Mouse (Mus musculus) embryo, embryonic 9.5 days (tissue): ENCODE measurements around the gene Rfx8.
A peak's percentile ranks its signal among the peaks of the same experiment; 100 is the strongest.

Source experiments
- DNase-seq: peaks from one replicate; pipeline ENCODE4 v3.0.0-alpha.2; 2017; ENCODE audit errors: extremely low spot score

Gene Rfx8

GRCm38 (mm10) chr1:39734881-39735280 lies 14.1 kb upstream of the Rfx8 start:
- DNase-seq: no peak

GRCm38 (mm10) chr1:39734311-39734710 lies 13.5 kb upstream of the Rfx8 start:
- no peak for DNase-seq

GRCm38 (mm10) chr1:39733876-39734275 lies 13.1 kb upstream of the Rfx8 start:
- DNase-seq: no peak

DNA sequence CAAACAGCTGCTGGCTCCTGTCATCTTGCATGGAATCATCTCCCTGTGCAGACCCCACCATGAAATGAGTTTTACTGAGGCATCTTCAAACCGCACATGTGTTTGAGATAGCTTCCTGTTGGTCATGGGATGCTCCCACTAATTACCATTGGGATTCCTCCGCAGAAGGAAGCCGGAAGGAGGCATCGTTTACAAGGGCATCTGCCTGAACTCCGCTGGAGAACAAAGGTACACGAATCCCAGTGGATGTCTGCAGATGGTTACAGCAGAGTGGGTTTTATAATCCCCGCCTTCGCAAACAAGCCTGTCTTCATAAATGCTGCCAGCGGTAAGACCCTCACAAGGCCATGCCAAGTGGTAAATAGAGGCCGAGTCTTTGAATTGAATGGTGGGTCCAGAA lies 11.3 kb upstream of the Rfx8 start:
- DNase-seq: no peak

- peak; percentile 35 for DNase-seq
Measured at GRCm38 (mm10) chr1:39731543-39731942, 10.7 kb upstream of the Rfx8 start.

- DNase-seq: no peak
Measured at GRCm38 (mm10) chr1:39730868-39731267, 10.1 kb upstream of the Rfx8 start.

GRCm38 (mm10) chr1:39729919-39730318 lies 9.1 kb upstream of the Rfx8 start:
- DNase-seq: no peak

GRCm38 (mm10) chr1:39721351-39721726 lies 542 bp upstream of the Rfx8 start:
- DNase-seq: no peak

DNA sequence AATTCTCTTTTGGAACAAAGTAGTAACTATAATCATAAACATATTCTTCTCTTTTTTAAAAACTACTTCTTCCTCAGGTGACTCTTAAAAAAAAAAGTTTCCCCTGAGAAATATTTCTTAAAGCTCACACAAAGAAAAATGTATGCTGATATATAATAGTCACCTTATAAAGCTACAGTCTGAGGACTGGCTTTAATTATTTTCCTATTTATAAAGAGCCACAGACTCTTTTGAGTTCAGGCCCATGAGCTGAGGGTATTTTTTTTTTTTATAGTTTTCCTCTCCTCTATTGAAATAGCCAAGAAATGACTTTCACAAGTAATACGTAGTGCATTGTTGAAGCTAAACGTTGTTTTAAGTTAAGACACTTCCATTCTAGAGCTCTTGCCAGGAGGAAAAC lies 611 bp downstream of the Rfx8 start:
- no peak for DNase-seq

GRCm38 (mm10) chr1:39715551-39715950 lies 5.2 kb downstream of the Rfx8 start:
- no peak for DNase-seq

GRCm38 (mm10) chr1:39714729-39715128 lies 6.1 kb downstream of the Rfx8 start:
- no peak for DNase-seq

GRCm38 (mm10) chr1:39713842-39714658 lies 6.7 kb downstream of the Rfx8 start:
- peak; percentile 31 for DNase-seq

GRCm38 (mm10) chr1:39713300-39713699 lies 7.5 kb downstream of the Rfx8 start:
- DNase-seq: no peak

DNA sequence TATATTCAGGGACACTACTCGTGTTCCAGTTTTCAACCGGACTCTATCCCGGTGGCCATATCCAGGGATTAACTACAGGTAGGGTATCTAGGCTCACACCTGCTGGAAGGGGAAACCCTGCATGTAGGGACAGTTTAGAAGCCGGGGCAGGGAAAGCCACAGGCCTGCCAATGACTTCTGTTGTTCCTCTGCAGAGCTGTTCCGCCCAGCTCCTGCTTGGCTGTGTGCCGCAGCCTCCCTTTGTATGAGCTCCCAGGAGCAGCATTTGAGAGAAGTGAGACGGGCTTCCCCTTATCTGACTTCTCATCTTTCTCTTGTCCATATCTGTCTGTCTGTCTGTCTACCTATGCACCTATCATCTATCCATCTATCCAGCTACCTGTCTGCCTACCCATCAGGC lies 8.5 kb downstream of the Rfx8 start:
- no peak for DNase-seq

DNA sequence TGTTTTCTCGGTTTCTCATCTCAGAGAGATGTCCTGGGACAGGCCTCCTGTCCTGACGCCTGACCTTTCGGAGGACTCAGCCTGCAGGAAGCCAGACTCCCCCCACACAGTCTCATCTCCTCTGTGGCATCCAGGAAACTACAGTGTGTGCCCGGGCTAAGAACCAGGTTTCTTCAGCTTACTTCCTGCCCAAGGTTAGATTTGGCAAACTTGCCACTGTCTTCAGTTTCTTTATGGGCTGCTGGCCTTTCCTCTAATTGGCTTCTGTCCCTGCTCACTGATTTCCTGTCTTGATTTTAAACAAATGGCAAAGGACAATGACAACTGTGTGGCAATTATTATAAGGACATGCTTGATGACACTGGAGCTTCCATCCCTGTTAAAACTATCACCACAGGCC lies 10.2 kb downstream of the Rfx8 start:
- no peak for DNase-seq

GRCm38 (mm10) chr1:39710016-39710415 lies 10.8 kb downstream of the Rfx8 start:
- no peak for DNase-seq

DNA sequence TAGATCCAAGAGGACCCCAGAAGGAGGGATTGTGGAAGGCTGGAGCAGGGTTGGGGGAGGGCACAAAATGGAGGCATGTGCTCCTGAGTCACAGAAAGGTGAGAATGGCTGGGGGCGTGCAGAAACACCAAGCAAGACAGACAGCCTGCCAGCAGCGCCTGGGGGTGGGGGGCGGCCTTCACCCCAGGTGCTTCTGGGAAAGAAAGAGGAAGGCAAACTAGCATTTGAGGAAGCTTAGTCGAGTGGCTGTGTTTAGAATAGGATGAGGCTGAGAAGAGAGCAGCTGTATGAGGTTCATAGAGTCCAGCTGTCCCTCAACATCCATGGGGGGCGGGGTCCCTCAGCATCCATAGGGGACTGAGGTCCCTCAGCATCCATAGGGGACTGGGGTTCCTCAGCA lies 12.0 kb downstream of the Rfx8 start:
- DNase-seq: no peak

GRCm38 (mm10) chr1:39702216-39703046 lies 18.4 kb downstream of the Rfx8 start:
- DNase-seq: peak; percentile 45

- DNase-seq: peak; percentile 67
Measured at GRCm38 (mm10) chr1:39701274-39701602, 19.6 kb downstream of the Rfx8 start.

- DNase-seq: peak; percentile 54
Measured at GRCm38 (mm10) chr1:39700599-39701273, 20.1 kb downstream of the Rfx8 start.

DNA sequence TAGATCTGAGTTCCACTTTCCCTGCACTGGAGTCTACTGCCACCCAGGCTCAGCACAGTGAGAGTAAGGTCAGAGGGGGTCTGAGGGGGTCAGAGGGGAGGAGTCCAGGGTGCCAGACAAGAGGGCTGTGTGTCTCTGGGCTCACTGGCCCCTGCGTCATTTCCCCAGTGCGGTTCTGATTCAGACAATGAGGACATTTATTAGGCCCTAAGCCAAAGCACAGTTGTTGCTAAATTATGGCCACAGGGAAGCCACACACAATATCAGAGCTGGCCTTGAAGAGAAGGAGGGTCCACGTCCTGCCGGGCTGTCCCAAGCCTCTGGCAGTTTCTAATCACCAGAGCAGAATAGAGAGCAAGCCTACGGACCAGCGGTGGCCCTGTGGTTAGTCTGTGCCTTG lies 22.3 kb downstream of the Rfx8 start:
- no peak for DNase-seq

- DNase-seq: no peak
Measured at GRCm38 (mm10) chr1:39695198-39695597, 25.6 kb downstream of the Rfx8 start.

- DNase-seq: no peak
Measured at GRCm38 (mm10) chr1:39694756-39695155, 26.0 kb downstream of the Rfx8 start.
